14 mouse cellular contexts compared by ENCODE assay signal in the genomic region with DNA sequence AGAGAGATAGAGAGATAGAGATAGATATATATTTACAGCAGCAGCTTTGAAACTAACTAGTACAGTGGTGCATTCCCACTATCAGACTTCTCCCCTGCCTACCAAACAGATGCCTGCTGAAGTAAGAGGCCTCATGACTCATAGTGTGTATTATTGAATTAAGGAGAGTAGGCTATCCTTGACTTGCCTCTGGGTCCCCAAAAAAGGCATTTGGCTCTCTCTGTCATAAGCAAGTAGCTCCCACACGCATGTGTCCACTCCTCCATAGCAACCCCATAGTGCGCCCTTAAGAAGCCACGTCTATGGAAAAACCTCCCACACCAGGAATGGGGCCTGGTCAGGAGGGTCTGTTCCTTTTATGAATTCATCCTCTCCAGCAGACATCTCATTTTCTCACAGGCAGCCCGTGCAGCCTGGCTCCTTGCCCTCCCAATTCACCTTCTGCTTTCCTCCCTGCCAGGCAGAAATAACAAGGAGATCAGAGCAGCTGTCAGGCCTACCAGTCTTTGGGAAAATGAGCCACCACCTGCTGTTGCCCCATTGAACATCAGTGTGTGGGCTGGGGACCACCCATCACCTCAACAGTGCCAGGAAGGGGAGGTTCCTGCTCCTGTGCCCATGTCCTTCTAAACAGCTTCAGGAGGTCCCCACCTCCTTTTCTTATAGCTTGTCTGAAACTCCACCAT.
DNase-seq lines count a peak whose midpoint lies in the region; ATAC-seq lines count a peak whose summit lies in the region.
"Had no signal": no experiment of that assay in that cellular context is flagged by ENCODE, and none has a peak within 500 bp of the region (broad histone marks: within the 10 kb centered on the region; RNA-seq: fewer than 3 reads in every experiment).

No protein-coding gene starts in this region.

- no peaks in the 10 kb centered on the region for H3K36me3 ChIP-seq in forebrain, embryonic 13.5 days (ENCODE audit: poor library complexity, severe bottlenecking)
- H3K36me3 ChIP-seq in forebrain, embryonic 10.5 days (replicated peaks), result no peaks in the 10 kb centered on the region
- H3K36me3 ChIP-seq in forebrain, embryonic 16.5 days (ENCODE audit: control insufficient read depth, insufficient read depth), result no peaks in the 10 kb centered on the region
- H3K36me3 ChIP-seq: neural tube, embryonic 12.5 days had no signal

- peak; percentile 69 for ATAC-seq in forebrain, embryonic 13.5 days
- ATAC-seq in forebrain, embryonic 16.5 days, result peak; percentile 69
- ATAC-seq: Patski had no signal

- H3K4me3 ChIP-seq in forebrain, embryonic 13.5 days, result no peak overlapping the region
- no peak overlapping the region for H3K4me3 ChIP-seq in forebrain, embryonic 10.5 days
- no peak overlapping the region for H3K4me3 ChIP-seq in forebrain, embryonic 16.5 days (replicated peaks; ENCODE audit: low read length)
- H3K4me3 ChIP-seq: neural tube, embryonic 12.5 days had no signal

- H3K4me2 ChIP-seq in forebrain, embryonic 13.5 days, result no peak overlapping the region
- H3K4me2 ChIP-seq in forebrain, embryonic 16.5 days (ENCODE audit: low read length), result no peak overlapping the region
- H3K4me2 ChIP-seq: lung, embryonic 14.5 days; neural tube, embryonic 12.5 days had no signal

- DNase-seq in forebrain, embryonic 10.5 days (ENCODE audit: extremely low spot score, low spot score), result no peak
- peak; percentile 66 for DNase-seq in layer of hippocampus, adult 9-10 months (ENCODE audit: low spot score)
- peak; percentile 12 for DNase-seq in retina, embryonic 14.5 days (ENCODE audit: low spot score)
- no peak for DNase-seq in spleen, adult 18-20 months
- no peak for DNase-seq in adrenal gland, adult 2 months
- DNase-seq in spleen, adult 12 weeks (ENCODE audit: low spot score), result no peak
- DNase-seq: adrenal gland, adult 8-10 months; gastrocnemius, postnatal 14 days; kidney, adult 2 months; lung, embryonic 14.5 days had no signal

- no peaks in the 10 kb centered on the region for H3K27me3 ChIP-seq in forebrain, embryonic 13.5 days
- H3K27me3 ChIP-seq in forebrain, embryonic 10.5 days (ENCODE audit: poor library complexity, severe bottlenecking), result no peaks in the 10 kb centered on the region
- no peaks in the 10 kb centered on the region for H3K27me3 ChIP-seq in forebrain, embryonic 16.5 days (replicated peaks; ENCODE audit: control insufficient read depth, insufficient read depth, low read length)
- H3K27me3 ChIP-seq: neural tube, embryonic 12.5 days had no signal

- H3K27ac ChIP-seq in forebrain, embryonic 13.5 days, result peak overlapping the region; percentile 28; the same call in 1 of the 2 replicates
- no peak overlapping the region for H3K27ac ChIP-seq in forebrain, embryonic 10.5 days
- no peak overlapping the region for H3K27ac ChIP-seq in forebrain, embryonic 16.5 days (ENCODE audit: low read length)
- H3K27ac ChIP-seq: neural tube, embryonic 12.5 days had no signal

- 39% methylated on average over 4 of the region's 4 CpGs for WGBS in forebrain, embryonic 13.5 days
- WGBS in forebrain, embryonic 10.5 days, result 71% methylated on average over 4 of the region's 4 CpGs
- 41% methylated on average over 4 of the region's 4 CpGs for WGBS in forebrain, embryonic 16.5 days

- no peaks in the 10 kb centered on the region for H3K9me3 ChIP-seq in forebrain, embryonic 13.5 days (replicated peaks)
- H3K9me3 ChIP-seq in forebrain, embryonic 10.5 days, result no peaks in the 10 kb centered on the region
- H3K9me3 ChIP-seq in forebrain, embryonic 16.5 days (ENCODE audit: control insufficient read depth, low read length), result no peaks in the 10 kb centered on the region
- H3K9me3 ChIP-seq: neural tube, embryonic 12.5 days had no signal

- H3K4me1 ChIP-seq in forebrain, embryonic 13.5 days, result peaks cover 10% of the 10 kb centered on the region
- H3K4me1 ChIP-seq in forebrain, embryonic 10.5 days, result peaks cover 6% of the 10 kb centered on the region
- peaks cover 3% of the 10 kb centered on the region; the same call in 1 of the 2 replicates for H3K4me1 ChIP-seq in forebrain, embryonic 16.5 days (replicated peaks; ENCODE audit: control insufficient read depth, insufficient read depth, low read length)
- H3K4me1 ChIP-seq: neural tube, embryonic 12.5 days had no signal

- no peak overlapping the region for H3K9ac ChIP-seq in forebrain, embryonic 13.5 days
- H3K9ac ChIP-seq in forebrain, embryonic 16.5 days (replicated peaks; ENCODE audit: low read depth, low read length), result no peak overlapping the region
- H3K9ac ChIP-seq: lung, embryonic 14.5 days; neural tube, embryonic 12.5 days had no signal

Comparison
In these comparisons a context has a peak if more than half of its experiments do, and no peak if none do; other contexts are left out.
1. DNase-seq: peak in layer of hippocampus, adult 9-10 months (single experiment) and retina, embryonic 14.5 days (single experiment); none in forebrain, embryonic 10.5 days (single experiment), spleen, adult 18-20 months (0 of 2), adrenal gland, adult 2 months (single experiment) and spleen, adult 12 weeks (single experiment).